Mouse (Mus musculus) kidney, embryonic 15.5 days (tissue): ENCODE measurements at regions not wholly inside any gene's neighbourhood (a gene's known extent, or its start where the extent isn't known, plus 50 kb on each side); places are given as distances from the start of the nearest gene placed in this dataset.

Source experiments
- ATAC-seq: fragments of 200-750 bp; cut with Nextera tagmentation; replicated peaks from 2 replicates; pipeline ENCODE4 v1.8.0; 2017; ENCODE audit warnings: moderate TSS enrichment; ENCODE audit not compliant: low FRiP score
- H3K27ac ChIP-seq: fragments of 300-500 bp; sonication (generic); 2 replicates; pipeline ENCODE4 v1.5.1; 2015; ENCODE audit warnings: mild to moderate bottlenecking, inconsistent platforms
- H3K27me3 ChIP-seq: fragments of 300-500 bp; sonication (generic); 2 replicates; pipeline ENCODE4 v1.6.1; 2015; ENCODE audit warnings: inconsistent platforms
- H3K36me3 ChIP-seq: fragments of 300-500 bp; sonication (generic); 2 replicates; pipeline ENCODE4 v1.6.1; 2015; ENCODE audit warnings: inconsistent platforms
- H3K4me1 ChIP-seq: fragments of 300-500 bp; sonication (generic); 2 replicates; pipeline ENCODE4 v1.6.1; 2015; ENCODE audit warnings: inconsistent platforms
- H3K4me2 ChIP-seq: fragments of 300-500 bp; sonication (generic); 2 replicates; pipeline ENCODE4 v1.6.1; 2015; ENCODE audit warnings: moderate library complexity, mild to moderate bottlenecking, inconsistent platforms
- H3K4me3 ChIP-seq: fragments of 300-500 bp; sonication (generic); replicated peaks from 2 replicates; pipeline ENCODE4 v1.5.1; 2015; ENCODE audit warnings: mild to moderate bottlenecking, inconsistent platforms
- H3K9ac ChIP-seq: fragments of 300-500 bp; sonication (generic); 2 replicates; pipeline ENCODE4 v1.6.1; 2015; ENCODE audit warnings: mild to moderate bottlenecking, inconsistent platforms
- H3K9me3 ChIP-seq: fragments of 300-500 bp; sonication (generic); replicated peaks from 2 replicates; pipeline ENCODE4 v1.6.1; 2016; ENCODE audit warnings: inconsistent platforms
- WGBS: fragments of 180-500 bp; shearing (Covaris S2); methylation state at CpG from one replicate; pipeline ENCODE4 v1.1.7; 2015; ENCODE audit warnings: mixed read lengths; 5-methylcytosine and 5-hydroxymethylcytosine counted together

DNA sequence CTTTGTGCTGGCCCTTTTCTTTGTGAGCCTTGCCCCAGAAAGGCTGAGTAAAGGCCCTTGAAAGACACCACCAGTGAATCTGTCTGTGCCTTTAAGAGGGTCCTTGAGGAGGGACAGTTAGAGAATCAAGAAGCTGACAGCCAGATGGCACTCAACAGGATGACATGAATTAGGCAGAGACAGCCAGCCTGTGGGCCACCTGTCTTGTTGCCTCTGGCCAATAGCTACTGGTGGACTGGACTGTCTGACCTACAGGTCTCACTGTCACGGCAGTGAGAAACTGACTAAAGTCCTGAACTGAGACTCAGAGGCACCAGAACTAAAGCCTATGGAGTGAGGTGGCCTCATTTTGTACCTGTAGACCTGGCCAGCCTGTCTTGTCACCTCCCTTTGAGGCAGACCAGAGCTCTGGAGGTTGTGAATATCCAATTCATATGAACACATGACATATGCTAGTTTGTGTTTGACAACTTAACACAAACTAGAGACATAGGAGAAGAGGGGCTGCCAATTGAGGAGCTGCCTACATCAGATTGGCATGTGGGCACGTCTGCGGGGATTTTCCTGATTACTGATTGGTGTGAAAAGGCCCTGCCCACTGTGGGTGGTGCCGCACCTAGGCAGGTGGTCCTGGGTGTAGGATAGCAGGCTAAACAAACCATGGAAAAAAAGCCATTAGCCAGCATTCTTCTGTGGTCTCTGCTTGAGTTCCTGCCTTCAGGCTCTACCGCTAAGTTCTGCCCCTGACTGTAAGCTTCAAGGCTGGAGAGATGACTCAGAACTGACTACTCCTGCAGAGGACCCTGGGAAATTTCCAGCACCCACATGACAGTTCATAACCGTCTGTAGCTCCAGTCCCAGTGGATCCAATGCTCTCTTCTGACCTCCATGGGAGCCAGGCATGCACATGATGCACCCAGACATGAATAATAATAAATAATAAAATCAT, 100.1 kb upstream of the Bod1 start:
- WGBS = 88% methylated on average over 6 of the region's 6 CpGs

DNA sequence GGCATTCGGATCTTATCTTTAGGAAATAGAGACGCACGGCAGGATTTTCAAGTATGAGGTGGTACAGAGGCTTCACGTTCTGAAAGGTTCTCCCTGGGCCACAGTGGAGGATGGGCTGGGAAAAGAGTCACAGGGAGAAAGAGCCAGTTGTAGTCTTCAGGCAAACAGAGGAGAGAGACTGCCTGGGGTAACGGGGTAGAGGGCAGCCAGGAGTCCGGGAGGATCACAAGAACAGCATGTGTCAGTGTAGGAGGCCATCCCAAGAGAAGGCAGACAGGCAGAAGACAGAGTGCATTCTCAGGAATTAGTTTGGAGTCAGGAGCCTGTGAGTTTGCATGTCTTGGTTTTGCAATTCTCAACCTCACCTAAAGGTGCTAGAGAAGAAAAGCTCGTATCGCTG, 94.5 kb upstream of the Cpeb4 start:
- Histone ChIP-seq H3K4me1 (0 out of 2 replicates have a peak, but pooled peaks cover 3% of the 10 kb centered on the region), H3K36me3 (no peaks in the 10 kb centered on the region), H3K4me3 (no peak overlapping the region), H3K27ac (no peak overlapping the region), H3K27me3 (no peaks in the 10 kb centered on the region), H3K9me3 (peaks cover 6% of the 10 kb centered on the region; the same call in 1 of the 2 replicates), H3K4me2 (no peak overlapping the region), H3K9ac (no peak overlapping the region)
- WGBS = 85% methylated on average over 8 of the region's 8 CpGs
- ATAC-seq = no peak

More for the DNA sequence above, 100.1 kb upstream of the Bod1 start:
- Histone ChIP-seq H3K27ac (no peak overlapping the region), H3K4me1 (peaks cover 7% of the 10 kb centered on the region; the same call in 1 of the 2 replicates), H3K4me3 (no peak overlapping the region), H3K9me3 (peaks cover 6% of the 10 kb centered on the region; the same call in 1 of the 2 replicates), H3K9ac (no peak overlapping the region), H3K4me2 (no peak overlapping the region), H3K36me3 (no peaks in the 10 kb centered on the region), H3K27me3 (no peaks in the 10 kb centered on the region)
- no peak for ATAC-seq

DNA sequence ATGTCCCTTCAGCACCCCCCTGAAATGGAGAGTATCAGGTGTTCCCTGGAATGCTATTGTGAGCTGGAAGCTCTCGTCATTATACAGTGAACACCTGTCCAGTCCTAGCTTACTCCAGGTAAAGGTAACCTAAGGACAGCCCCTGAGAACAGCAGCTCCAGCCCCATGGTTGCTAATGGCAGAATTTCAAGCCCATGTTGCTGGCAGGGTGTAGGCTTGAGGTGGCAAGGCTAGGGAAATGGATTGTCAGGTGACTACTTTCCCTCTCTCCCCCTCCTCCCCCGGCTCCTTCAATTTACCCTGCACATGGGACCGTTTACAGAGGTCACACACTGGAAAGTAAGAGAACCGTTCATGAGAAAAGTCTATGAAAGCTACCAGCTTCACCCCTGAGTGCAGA, 93.2 kb upstream of the Cpeb4 start:
- H3K36me3 ChIP-seq = no peaks in the 10 kb centered on the region
- H3K9me3 ChIP-seq = peaks cover 6% of the 10 kb centered on the region; the same call in 1 of the 2 replicates
- no peak overlapping the region for H3K4me2 ChIP-seq
- H3K4me3 ChIP-seq = no peak overlapping the region
- no peaks in the 10 kb centered on the region for H3K27me3 ChIP-seq
- WGBS = 45% methylated on average over 4 of the region's 4 CpGs
- no peak overlapping the region for H3K9ac ChIP-seq
- no peak for ATAC-seq
- no peak overlapping the region for H3K27ac ChIP-seq
- H3K4me1 ChIP-seq = 0 out of 2 replicates have a peak, but pooled peaks cover 3% of the 10 kb centered on the region

DNA sequence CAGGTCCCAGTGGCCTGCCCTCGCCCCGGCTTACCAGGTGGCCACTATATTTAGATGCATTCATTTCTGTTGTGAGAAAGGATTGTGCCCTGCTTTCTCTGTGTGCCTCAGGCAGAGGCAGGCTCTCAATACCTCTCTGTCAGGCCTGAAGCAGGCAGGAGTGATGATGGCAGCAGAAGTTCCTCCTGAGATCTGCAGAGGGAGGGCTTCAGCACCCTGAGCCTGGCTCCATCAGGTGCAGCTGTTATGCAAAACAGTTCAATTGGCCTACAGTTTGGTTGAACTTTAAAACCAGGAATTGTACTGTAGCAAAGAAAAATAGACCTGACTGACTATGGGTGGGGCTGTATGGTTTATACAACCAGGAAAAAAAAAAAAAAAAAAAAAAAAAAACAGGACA, 92.7 kb upstream of the Cpeb4 start:
- H3K27ac ChIP-seq = no peak overlapping the region
- ATAC-seq = no peak
- H3K27me3 ChIP-seq = no peaks in the 10 kb centered on the region
- no peak overlapping the region for H3K9ac ChIP-seq
- H3K4me3 ChIP-seq = no peak overlapping the region
- no peaks in the 10 kb centered on the region for H3K36me3 ChIP-seq
- no peak overlapping the region for H3K4me2 ChIP-seq
- 0 out of 2 replicates have a peak, but pooled peaks cover 3% of the 10 kb centered on the region for H3K4me1 ChIP-seq
- peaks cover 6% of the 10 kb centered on the region; the same call in 1 of the 2 replicates for H3K9me3 ChIP-seq
- WGBS = 92% methylated on average over 2 of the region's 2 CpGs

DNA sequence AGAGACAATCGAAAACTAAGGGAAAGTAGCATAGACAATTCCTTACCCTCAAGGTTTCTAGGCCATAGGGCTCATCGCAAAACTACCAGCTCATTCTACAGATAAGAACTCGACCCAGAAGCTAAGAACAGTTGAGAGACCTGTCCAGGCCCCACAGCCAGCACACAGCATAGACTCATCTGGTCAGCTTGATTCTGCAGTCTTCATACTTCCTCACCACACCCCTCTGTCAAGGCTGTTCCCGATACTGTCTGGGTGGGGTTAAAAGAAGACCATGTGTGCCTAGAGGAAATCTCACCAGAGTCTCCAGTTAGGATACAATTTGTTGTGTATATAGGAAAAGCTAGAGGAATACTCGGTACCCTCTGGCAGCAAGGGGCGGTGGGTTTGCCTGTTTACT, 91.0 kb upstream of the Cpeb4 start:
- Histone ChIP-seq H3K36me3 (no peaks in the 10 kb centered on the region), H3K4me2 (no peak overlapping the region), H3K9ac (no peak overlapping the region), H3K4me1 (0 out of 2 replicates have a peak, but pooled peaks cover 3% of the 10 kb centered on the region), H3K27ac (no peak overlapping the region), H3K4me3 (no peak overlapping the region), H3K9me3 (peaks cover 6% of the 10 kb centered on the region; the same call in 1 of the 2 replicates), H3K27me3 (no peaks in the 10 kb centered on the region)
- 91% methylated on average over 6 of the region's 6 CpGs for WGBS
- ATAC-seq = peak; percentile 54; the same call in 1 of the 2 replicates

DNA sequence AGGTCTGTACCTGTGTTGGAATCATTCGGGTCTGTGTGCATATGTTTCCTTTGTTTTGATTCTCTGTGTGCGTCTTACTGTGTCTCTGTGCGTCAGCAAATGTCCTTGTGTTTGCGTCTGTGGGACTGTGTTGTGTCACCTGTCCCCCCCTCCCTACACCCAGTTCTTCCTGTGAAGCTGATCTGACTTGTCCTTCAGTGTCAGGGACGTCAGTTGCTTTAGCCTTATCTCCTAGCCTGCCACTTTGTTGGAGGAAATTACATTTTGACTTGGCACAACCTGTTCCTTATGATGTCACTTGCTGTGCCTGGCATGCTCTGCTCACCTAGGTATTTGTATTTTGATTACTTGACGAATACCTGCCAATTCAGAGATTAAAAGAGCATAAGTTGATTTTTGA, 90.4 kb upstream of the Cpeb4 start:
- no peak overlapping the region for H3K27ac ChIP-seq
- H3K4me3 ChIP-seq = no peak overlapping the region
- whole genome bisulfite sequencing = 76% methylated on average over 6 of the region's 6 CpGs
- H3K9ac ChIP-seq = no peak overlapping the region
- peaks cover 6% of the 10 kb centered on the region; the same call in 1 of the 2 replicates for H3K9me3 ChIP-seq
- no peak overlapping the region for H3K4me2 ChIP-seq
- 0 out of 2 replicates have a peak, but pooled peaks cover 3% of the 10 kb centered on the region for H3K4me1 ChIP-seq
- no peaks in the 10 kb centered on the region for H3K27me3 ChIP-seq
- ATAC-seq = no peak
- no peaks in the 10 kb centered on the region for H3K36me3 ChIP-seq

DNA sequence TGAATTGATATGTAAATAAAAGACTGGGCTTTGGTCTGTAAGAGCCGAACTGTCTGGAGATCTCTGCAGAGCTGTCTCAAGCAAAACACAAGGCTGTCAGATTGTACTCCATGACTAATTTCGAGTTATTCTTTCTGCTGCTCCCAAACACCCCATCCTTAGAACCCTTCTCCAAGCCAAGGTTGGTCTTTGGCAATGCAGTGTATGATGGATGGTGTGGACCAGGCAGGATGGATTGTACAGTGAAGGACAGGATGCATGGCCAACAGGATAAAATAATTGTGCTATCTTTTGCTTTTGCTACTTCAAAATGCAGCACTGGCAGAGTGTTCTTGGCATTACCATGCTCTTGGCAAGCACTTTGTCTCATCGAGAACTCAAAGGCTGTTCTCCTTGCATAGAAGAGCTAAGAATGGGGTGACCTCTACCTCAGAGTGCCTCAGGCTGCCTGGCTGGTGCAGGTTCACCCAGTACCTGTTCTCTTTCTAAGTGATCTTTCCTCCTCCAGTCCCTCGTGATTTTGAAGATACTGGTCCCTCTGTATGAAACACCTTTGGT, 88.4 kb upstream of the Cpeb4 start:
- Histone ChIP-seq H3K27ac (no peak overlapping the region), H3K4me2 (no peak overlapping the region), H3K9me3 (peaks cover 6% of the 10 kb centered on the region; the same call in 1 of the 2 replicates), H3K36me3 (no peaks in the 10 kb centered on the region), H3K9ac (no peak overlapping the region), H3K4me1 (peaks cover 10% of the 10 kb centered on the region; the same call in 1 of the 2 replicates), H3K4me3 (no peak overlapping the region), H3K27me3 (no peaks in the 10 kb centered on the region)
- ATAC-seq = no peak
- 86% methylated on average over 4 of the region's 4 CpGs for WGBS

DNA sequence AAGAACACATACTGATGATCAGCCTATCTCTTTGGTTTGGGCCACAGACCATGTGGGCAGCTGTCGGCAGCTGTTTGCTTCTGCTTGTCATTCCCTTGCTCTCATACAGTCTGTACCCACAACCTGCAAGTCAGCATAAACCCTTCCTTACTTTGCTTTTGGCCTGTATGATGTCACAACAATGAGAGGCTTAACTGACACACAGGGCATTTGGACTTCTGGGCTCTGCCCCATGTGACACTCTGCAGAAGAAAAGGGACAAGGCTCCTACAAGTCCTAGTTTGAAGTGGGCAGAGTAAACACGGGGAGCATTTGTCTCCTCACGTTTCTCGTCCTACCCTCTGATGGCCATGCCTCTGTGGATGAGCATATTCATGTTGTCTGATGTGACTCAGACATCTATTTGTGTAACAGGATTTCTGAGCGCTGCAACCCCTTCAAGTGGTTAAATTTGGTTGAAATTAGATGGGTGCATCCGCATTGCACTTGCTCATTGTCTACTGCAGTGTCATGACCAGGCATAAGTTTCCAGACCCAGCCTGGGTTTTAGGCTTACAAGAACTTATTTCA, 87.6 kb upstream of the Cpeb4 start:
- Histone ChIP-seq H3K27ac (no peak overlapping the region), H3K4me2 (no peak overlapping the region)

DNA sequence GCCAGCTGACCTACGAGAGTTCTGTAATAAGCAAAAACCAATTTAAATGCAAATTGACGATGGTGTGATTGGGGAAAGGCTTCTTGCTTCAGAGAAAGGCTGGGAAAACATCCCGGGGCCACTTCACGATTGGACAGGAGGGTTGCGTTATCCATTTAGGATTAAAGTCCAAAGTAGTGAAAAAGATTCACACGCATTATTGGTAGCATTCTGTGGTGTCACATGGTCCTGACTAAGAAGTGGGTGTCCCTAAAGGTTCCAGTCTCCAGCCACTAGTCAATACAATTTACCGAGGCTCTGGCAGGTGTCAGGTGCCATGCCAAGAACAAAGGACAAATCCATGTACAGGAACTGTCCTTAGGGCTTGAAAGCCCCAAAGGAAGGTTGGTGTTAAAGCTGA, 86.9 kb upstream of the Cpeb4 start:
- no peak for ATAC-seq
- peaks cover 7% of the 10 kb centered on the region; the same call in 1 of the 2 replicates for H3K4me1 ChIP-seq
- no peak overlapping the region for H3K27ac ChIP-seq
- H3K36me3 ChIP-seq = no peaks in the 10 kb centered on the region
- no peak overlapping the region for H3K9ac ChIP-seq
- H3K4me2 ChIP-seq = no peak overlapping the region
- H3K4me3 ChIP-seq = no peak overlapping the region
- WGBS = 77% methylated on average over 7 of the region's 7 CpGs
- H3K27me3 ChIP-seq = no peaks in the 10 kb centered on the region
- H3K9me3 ChIP-seq = peaks cover 6% of the 10 kb centered on the region; the same call in 1 of the 2 replicates

More for the DNA sequence above, 87.6 kb upstream of the Cpeb4 start:
- no peak for ATAC-seq
- no peaks in the 10 kb centered on the region for H3K27me3 ChIP-seq
- no peak overlapping the region for H3K9ac ChIP-seq
- H3K4me1 ChIP-seq = peaks cover 7% of the 10 kb centered on the region; the same call in 1 of the 2 replicates
- H3K36me3 ChIP-seq = no peaks in the 10 kb centered on the region
- 91% methylated on average over 6 of the region's 6 CpGs for WGBS
- H3K9me3 ChIP-seq = peaks cover 6% of the 10 kb centered on the region; the same call in 1 of the 2 replicates
- H3K4me3 ChIP-seq = no peak overlapping the region

DNA sequence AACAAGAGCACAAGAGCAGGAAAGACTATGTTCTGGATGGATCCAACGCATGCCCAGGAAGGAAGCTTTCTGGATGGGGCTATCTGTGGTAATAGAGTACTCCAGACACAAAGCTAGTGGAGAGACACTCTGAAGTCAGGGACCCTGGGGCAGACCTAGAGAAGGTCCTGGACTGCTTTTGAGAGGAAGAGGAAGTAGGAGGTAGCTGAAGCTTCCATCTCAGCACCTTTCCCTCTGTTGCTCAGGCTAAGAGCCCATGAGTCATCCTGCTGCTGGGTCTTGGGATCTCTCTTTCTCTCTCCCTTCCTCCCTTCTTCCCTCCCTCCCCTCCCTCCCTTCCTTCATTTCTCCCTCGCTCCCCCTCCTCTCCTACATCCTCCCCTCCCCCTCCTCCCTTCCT, 84.6 kb upstream of the Cpeb4 start:
- 0 out of 2 replicates have a peak, but pooled peaks have one; percentile 44 for ATAC-seq
- H3K27me3 ChIP-seq = no peaks in the 10 kb centered on the region
- no peak overlapping the region for H3K9ac ChIP-seq
- H3K27ac ChIP-seq = no peak overlapping the region
- no peak overlapping the region for H3K4me3 ChIP-seq
- H3K4me2 ChIP-seq = no peak overlapping the region
- peaks cover 6% of the 10 kb centered on the region; the same call in 1 of the 2 replicates for H3K9me3 ChIP-seq
- peaks cover 7% of the 10 kb centered on the region; the same call in 1 of the 2 replicates for H3K4me1 ChIP-seq
- no peaks in the 10 kb centered on the region for H3K36me3 ChIP-seq
- WGBS = 63% methylated on average over 2 of the region's 2 CpGs

DNA sequence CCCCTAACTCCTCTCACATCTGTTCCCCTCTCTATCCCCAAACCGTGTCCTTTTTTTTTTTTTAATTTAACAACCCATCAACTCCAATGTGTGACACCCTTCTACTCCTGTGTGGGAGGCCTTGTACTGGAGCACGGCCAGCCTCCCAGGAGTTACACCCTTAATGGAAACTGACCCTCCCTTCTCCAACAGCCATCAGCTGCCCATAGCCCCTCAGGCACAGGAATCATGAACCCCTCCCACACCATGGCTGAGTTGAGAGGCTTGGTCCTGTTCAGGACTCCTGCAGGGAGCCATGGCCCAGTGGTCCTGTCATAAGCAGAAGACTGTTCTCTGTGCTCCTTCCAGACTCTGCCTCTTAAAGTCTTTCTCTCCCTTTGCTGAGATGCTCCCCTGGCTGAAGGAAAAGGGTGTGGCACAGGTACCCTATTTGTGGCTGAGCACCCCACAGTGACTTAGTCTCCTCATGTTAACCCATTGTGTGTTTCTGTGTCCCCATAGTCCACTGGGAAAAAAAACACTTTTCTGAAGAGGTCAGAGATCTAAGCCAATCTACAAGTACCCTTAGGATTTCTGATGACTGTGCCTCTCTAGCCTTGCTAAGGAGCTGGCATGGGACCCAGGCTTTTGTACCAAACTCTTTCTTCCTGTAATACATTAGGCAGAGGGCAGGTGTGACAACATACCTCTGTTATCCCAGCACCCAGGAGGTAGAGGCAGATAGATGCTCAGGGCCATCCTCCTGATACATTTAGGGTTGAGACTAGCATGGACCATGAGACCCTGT, 83.9 kb upstream of the Cpeb4 start:
- peak; percentile 83 for ATAC-seq
- H3K4me2 ChIP-seq = no peak overlapping the region
- H3K9me3 ChIP-seq = peaks cover 3% of the 10 kb centered on the region; the same call in 1 of the 2 replicates
- no peak overlapping the region for H3K9ac ChIP-seq
- H3K36me3 ChIP-seq = no peaks in the 10 kb centered on the region
- H3K4me1 ChIP-seq = peaks cover 7% of the 10 kb centered on the region; the same call in 1 of the 2 replicates
- H3K27ac ChIP-seq = no peak overlapping the region
- 14% methylated on average over 2 of the region's 2 CpGs for WGBS
- no peaks in the 10 kb centered on the region for H3K27me3 ChIP-seq
- no peak overlapping the region for H3K4me3 ChIP-seq
